Mouse (Mus musculus) lung, postnatal 4 days (tissue): ENCODE data around the gene Slc15a5.
"Not testable (repeated sequence)": the region's sequence is repeated elsewhere in the genome, so short reads cannot be mapped to it uniquely, and the experiment has no call there.

Source experiments
- DNase-seq, 2 experiments: peaks; one replicate each; pipeline ENCODE4 v3.0.0; 2021

The Slc15a5 gene

DNA sequence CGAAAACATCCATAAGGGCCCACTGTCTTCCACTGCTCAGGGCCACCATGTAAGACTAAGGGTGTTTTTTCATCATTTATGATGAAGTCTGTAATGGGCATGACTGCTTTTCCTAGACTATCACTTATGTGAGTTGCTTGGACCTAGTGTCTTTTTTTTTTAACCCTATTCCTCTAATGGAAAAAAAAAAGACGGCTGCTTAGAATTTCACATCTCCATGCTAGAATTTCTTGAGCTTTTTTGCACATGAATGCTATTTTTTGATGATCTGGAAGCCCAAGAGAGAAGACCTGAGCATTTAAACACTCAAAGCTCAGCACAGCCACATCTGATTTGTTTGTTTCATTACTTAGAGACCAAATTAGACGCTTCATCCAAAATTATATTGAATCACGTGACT, at the start of gene Slc15a5:
Gene Slc15a5, minus strand, starts transcription at position 101 of the 400 bp plus-strand sequence.
- DNase-seq, result no peak

DNA sequence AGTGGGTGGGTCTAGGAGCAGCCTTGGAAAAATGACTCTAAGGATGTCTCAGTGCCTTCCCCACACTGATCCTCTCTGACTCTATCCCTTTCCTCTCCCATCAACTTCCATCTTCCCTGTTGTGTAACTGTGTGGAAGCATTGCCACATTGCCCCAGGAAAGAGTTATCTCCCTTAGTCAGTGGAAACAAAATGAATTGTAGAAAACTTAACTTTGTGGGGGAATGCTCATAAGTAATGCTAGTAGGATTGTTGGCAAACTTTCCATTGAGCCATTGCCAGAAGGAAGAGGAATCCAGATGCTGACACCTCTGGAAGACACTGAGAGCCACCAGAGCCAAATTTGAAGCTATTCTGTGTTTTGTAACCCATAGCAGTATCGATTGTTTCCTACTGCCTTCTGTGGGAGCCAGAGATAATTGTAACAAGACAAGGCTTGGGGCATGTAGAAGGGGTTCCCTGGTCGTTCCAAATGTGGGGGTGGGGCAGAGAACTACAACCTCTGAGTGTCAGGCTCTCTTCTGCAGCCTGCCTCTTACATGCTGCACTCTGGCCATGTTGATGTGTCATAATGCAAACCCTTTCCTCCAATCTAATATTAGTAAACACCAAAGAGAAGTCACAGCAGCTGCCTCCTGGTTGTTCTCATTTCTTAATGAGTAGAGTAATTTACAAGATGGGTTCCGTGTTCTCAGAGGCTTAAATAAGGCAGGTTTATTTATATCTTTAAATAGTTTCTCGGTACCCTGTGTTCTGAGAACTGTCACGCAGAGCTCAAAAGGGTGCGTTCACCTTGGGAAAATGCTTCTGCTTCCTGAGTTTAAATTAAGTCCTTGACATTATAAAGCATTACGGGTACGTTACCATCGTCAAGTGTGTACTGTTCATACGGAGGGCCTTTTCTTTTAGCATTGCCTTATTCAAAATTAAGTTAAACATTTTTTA, 48.9 kb upstream of the Slc15a5 start:
- DNase-seq, result no peak

DNA sequence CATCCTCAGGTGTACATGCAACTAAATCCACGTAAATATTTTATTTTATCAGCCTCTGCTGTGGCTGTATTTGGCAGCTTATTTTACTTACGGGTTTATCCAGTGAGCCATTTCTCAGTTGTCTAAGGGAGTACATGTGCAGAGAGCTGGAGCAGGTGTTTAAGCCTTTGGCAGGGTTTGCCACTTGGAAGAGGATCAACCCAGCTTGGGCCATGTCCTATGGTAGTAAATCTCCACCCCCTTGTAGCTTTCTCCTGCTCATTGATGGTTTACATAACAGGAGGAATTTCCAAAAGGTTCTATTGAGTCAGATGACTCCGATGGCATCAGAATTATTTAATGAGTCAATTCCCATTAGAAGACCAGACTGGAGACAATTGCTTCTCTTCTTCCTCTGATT, 37.8 kb upstream of the Slc15a5 start:
- no peak for DNase-seq

DNA sequence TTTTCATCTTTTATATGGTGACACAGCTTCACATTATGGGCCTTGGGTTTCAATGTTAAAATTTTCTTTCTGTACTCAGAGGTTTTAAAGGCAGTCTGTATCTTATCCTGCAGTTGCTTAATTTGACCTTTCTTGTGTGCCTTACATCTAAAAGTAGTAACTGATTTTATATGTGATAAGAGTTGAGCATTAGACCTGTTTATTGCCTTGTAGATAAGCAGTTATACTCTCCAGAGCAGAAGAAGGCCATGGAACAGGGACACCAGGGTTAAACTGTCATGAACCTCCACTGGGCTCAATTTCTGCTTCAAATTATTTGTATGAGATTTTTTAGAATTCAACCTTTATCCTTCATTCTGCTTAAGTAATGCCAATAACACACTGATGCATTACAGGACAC, 24.8 kb upstream of the Slc15a5 start:
- DNase-seq, result no peak

DNA sequence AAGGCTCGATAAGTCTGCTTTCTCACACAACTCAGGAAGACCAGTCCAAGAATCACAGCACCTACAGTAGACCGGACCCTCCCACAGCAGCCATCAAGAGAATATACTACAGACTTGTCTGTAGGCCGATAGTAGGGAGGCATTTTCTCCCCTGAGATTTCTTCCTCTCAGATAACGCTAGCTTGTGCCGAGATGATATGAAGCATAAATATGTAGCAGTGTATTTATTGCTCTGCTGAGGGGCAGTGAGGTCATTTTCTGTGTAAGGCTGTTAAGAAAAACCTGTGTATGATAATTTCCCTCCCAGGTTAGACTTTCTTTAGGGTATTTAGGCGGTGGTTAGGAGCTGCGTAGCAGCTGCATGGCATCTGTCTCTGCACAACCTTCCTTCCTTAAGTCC, 23.2 kb upstream of the Slc15a5 start:
- no peak for DNase-seq

DNA sequence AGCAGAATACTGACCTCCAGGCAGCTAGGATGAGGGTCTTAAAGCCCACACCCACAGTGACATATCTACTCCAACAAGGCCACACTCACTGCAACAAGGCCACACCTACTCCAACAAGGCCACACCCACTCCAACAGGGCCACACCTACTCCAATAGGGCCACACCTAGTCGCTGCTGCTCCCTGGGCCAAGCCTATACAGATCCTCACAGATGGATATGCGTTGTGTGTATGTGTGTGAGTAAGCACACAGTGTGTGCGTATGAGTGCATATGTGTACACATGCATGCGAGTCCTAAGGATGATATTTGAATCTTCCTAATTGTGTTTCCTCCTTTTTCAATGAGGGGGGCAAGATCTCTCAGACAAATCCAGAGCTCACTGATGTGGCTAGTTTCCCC, 22.1 kb upstream of the Slc15a5 start:
- DNase-seq, result no peak

DNA sequence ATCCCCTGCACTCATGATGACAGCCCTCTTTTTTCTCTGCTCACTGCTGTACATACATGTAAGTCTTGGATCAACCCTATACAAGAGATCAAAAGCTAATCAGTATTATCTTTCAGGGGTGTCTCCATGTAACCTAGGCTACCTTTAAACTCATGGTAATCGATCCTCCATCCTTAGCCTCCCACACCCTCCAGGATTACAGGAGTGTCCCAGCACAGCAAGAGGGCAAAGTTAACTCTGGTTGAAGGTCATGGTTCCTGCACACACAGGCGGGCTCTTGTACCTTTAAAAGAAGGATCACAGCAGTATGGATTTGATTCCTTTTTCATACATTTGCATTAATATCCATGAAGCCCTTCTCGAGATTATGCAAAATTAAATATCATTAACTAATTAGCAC, 19.9 kb upstream of the Slc15a5 start:
- no peak for DNase-seq

DNA sequence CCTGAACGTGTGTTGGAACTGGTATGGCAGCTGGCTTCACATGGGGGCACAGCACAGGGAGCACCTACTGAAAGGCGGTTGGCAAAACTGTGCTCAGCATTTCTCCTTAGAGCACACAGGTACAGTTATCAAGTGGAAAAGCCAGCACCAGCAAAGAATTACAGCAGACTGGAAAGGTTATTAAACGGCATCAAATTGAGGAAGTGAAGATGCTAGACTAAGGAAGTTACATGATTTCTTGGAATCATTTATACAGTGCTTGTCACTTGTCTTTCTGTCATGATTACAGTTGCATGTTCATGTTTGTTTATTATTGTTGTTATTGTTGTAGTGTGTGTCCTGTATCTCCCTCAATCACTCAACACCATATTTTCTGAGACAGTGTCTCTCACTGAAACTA, 15.3 kb upstream of the Slc15a5 start:
- no peak for DNase-seq

DNA sequence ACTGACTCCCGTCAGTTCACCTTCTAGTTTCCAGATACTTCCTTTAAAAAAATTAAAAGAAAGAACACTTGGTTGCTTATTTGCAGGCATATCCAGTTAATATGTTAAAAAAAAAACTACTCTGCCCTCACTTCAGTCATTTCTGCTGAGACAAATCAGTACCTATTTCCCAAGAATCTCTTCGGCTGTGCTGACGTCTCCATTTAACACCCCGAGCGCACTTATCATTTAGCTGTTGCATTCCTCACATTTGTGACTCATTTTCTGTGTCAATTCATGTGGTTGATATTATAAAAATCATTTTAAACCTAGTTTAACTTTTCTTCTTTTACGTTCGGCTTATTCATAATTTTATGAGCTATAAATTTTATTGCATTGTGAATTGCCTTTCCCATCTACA, 12.7 kb upstream of the Slc15a5 start:
- no peak for DNase-seq

DNA sequence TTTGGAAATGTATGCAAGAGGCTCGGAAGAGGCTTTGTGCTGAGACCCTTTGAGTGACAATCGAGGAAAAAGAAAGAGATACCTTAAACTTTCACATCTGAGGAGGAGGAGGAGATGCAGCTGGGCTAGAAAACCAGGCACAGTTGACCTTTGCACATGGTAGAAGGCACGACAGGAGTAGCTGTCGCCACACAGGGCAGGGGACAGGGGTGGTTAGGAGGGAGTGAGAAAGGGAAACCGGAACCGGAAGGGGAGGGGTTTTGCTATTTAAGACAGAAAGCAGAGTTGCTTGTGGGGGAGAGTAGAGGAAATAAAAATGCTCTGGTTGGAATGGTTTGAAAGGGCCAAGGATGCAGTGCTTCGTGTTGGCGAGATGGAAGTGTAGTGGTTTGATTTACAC, 9.4 kb upstream of the Slc15a5 start:
- no peak for DNase-seq

DNA sequence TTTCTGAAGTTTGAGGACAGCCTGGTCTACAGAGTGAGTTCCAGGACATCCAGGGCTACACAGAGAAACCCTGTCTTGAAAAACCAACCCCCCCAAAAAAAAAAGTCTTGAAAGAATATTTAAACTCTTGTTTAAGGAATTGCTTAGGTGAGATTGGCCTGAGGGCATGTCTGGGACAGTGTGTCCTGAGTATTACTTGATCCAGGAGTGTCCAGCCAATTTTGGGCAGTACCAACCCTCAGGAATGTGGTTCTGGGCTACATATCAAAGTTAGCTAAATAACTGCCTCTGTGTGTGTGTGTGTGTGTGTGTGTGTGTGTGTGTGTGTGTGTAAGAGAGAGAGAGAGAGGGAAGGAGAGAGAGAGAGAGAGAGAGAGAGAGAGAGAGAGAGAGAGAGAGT, 6.7 kb upstream of the Slc15a5 start:
- not testable (repeated sequence) for DNase-seq

DNA sequence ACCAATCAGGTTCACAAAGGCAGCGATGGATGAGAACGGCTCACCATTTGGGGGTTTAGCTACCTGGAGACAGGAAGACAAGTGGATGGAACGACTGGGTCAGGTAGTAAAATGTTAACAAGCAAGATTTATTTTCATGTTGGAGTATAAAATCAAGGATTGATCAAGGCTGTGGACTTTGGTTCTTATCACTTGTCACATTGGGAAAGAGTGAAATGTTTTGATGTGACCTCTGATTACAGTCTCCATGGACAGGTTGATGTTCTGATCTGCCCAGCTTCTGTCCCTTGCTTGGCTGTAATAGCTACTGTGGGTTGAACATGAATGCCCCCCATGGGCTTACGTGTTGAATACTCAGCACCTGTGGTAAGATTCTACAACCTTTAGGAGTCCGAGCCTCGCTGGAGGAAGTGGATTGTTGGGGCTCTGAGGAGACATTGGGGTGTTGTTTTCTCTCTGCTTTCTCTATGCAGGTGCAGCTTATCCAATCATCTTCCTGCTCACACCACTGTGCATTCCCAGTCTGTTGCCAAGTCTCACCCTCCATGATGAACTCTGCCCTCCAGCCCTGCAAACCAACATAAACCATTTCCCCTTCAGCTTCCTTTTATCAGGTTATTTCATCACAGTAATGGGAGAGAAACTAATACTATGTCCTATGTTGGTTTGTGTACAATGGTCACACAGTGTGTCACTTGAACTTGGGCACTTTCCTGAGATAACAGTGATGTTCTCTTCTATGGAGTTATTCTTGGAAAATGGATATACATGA, 1.2 kb upstream of the Slc15a5 start:
- DNase-seq, result no peak

DNA sequence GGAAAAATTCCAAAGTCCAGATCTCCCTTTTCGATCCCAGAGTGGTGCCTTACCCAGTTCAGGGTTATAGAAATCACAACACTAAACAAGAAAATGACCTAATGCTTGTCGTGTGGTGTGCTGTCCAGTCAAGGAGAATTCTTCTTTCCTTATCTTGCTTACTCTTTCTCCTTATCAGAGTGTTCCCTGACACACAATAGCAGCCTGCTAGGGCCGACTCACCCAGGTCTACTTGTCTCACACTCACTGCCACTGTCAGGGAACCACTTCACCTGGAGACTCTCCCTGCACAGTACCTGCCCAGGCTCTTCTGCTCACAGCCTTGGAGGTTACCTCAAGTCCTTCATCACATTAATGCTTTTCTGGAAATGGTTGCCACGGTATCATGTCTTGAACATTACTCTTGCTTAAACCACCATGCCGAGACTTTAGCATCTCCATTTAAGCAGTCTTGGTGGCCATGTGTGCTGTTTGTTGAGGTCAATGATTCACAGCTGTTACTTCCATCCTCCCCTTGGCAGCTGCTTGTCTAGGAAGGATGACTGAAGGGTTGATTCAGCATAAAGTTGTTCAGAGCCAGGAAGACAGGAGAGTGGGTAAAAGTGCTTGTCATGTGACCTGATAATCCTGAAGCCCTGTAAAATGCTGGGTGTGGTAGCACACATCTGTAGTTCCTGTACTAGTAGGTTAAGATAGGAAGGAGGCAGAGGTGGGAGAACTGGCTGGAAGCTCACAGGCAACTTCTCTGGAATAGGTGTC, 1.9 kb downstream of the Slc15a5 start:
- DNase-seq, result no peak

DNA sequence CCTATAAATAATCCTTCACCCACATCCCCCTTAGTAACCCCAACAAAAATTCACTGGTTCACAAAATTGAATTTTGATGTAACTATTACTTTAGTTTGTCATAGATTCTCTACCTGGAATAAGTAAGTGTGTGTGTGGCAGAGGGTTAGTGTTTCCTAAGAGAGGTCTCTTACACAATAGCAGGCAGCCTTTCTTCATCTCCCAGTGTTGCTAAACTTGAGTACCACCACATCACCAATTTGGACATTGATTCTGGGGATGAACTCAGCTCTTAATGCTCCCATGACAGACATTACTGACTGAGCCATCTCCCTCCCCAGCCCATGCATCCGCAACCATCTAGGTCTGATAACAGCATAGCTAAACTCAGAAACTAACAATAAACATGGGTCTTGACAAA, 4.0 kb downstream of the Slc15a5 start:
- DNase-seq, result no peak

DNA sequence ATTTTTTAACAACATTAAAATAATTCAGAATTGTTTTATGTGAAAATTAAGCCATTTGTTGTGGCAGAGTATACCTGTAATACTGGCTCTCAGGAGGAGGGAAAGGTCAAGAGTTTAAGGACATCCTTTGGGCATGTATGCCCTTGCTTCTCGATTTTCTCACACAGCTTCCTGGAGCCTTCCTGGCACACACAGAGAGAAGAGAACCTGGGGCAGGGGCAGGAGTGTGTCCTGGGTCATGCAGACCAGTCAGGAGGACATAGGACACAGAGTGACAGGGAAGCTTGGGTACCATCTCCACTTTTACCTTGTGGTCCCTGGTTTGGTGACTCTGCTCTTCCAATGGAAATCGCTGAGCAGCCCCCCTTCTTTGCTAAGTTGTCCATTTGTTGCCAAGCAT, 6.2 kb downstream of the Slc15a5 start:
- no peak for DNase-seq

DNA sequence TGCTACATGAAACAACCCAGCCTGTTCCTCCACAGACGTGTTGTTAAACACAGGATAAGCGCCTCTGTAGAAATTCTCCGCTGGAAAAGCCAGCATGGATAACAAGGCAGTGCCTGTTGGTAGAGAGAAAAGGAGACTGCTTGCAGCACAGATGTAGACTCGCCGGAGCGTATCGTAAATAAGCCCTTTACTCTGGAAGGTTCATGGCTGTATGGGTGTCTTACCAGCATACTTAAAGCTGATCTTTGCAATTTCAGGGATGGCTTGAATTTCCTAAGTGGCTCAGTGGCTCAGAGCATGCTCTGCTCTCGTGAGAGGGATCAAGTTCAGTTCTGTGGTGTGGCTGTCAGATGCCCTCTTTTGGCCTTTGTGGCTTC, 6.8 kb downstream of the Slc15a5 start:
- DNase-seq, result no peak

DNA sequence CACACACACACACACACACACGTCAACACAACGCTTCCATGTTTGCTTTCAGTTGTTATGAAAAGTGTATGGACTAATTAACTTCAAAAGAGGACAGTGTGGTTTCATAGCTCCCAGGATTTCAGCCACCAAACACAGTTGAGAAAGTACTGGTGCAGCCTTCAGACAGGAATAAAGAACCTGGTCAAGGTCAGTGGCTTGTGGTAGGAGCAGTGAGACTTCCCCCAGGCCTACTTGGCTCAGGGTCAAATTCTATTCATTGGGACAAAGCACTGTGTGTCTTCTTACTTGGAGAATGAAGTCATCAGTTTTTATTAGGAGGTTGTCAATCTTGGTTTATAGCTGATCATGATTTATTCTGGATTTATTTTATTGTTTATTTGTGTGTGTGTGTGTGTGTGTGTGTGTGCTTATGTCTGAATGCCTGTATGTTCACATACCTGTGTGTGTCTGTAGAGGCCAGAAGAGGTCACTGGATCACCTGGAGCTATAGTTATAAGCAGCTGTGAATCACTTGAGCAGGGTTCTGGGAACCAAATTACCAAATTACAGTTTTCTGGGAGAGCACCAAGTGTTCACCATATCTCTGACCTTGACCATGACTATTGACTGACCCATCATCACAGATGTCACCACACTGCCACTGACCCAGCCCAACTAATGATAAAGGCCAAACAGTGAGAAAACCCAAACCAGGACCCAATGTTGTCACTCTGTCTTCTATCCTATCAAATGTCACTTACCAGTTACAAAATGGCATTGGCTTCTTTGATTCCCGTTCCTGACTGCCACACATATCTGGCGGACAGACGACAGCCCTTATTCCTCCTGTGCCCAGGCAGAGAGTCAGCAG, 7.4 kb downstream of the Slc15a5 start:
- DNase-seq, result no peak

DNA sequence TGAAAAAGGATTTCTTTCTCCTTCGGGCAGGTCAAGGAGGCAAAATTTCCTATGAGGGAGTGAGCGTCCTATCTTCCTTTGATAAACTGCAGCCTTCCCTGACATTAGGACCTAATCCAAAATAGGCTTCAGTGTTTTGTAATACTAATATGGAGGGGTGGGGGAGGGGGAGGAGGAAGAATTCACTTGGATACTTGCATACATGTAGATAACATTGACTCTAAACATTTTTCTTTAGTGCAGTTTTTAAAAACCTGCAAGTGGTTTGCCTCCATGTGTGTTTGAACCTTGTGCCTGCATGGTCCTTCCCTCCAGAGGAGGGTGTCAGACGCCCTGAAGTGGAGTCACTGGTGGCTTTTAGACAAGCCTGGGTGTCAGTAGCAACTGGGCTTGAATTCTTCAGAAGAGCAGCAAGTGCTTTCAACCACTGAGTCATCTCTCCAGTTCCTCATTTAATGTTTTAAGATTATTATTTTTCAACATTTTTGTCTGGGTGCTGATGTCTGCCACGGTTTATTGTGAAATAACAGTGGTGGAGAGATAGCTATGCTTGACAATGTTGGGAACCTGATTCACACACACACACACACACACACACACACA, 8.1 kb downstream of the Slc15a5 start:
- DNase-seq, result no peak

DNA sequence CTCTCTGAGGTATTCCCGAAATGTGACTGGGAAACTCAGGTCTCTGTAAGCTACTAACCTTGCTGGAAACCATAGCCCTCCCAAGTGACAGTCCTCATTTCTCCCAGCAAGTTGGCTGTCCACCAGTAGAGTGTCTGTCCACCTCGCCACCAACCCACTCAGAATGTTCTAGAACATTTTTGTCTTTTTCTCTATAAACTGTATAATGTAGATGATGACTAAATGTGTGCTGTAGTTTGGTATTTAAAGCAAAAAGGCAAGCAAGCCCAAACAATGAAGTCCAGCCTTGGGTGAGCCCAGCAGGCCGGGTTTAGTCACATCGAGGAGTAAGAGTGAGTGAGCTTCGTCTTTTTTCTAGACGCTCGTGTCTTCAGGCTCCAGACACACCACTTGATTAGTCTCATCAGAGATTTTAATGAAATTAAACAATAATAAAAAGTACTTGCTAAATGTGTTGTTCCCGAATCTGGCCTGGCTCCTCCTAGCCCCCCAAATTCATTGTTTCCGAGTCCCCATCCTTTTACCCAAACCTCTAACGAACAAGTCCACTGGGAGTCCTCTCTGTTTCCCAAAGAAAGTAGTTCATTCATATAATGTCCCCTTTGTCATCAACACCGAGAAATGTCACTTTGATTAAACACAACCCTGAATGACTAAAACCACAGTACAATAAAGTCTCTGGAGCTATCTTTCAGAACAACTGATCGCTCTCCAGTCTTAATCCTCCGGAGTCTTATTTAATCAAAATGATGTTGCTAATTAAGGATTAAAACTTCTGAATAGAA, 8.8 kb downstream of the Slc15a5 start:
- no peak for DNase-seq

DNA sequence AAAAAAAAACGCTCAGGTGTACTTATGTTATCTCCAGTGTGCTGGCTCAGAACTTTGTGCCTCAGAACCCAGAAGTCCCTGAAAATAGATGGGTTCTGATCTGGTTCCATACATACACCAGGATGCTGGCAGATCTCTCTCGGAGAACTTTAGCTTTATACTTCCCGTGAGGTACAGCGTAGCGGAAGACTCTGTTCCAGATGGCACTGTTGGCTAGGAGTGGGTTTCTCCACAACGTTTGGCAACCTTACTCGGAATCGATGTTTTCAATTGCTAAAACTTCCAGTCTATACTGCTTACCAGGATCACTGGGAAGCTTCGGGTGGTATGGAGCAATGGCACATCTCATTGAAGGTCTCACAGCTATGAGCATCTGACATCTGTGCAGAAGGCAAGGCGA, 9.8 kb downstream of the Slc15a5 start:
- no peak for DNase-seq

DNA sequence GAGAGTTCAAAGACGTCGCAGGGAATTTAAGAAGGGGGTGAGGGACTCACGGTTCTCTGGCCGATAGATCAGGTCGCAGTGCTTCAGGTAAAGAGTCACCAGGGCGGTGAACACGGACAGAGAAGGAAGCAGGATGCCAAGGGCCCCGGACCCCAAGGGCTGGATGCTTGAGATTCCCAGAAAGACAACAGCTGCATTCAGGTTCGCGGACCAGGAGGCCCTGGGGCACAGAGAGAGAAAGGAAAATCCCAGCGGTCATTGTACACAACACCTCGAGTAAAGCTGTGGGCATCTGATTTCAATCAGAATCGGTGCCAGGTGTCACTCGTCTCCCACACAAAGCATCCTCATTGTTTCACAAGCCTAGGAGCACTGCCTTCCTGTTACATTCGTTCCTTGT, 24.1 kb downstream of the Slc15a5 start:
- no peak for DNase-seq
